Mouse (Mus musculus): ENCODE data around the gene Zfp648.

Zfp648 gene

GRCm38 (mm10) chr1:154220566-154220965 lies 19.6 kb downstream of the Zfp648 start:
- DNase-seq (ENCODE audit: low spot score): no peak

- no peak for DNase-seq (ENCODE audit: low spot score)
These were observed 22.8 kb downstream of the Zfp648 start for GRCm38 (mm10) chr1:154223807-154224207.

- no peak for DNase-seq (ENCODE audit: low spot score)
These were observed 31.6 kb downstream of the Zfp648 start for GRCm38 (mm10) chr1:154232594-154232993.

GRCm38 (mm10) chr1:154233033-154233432 lies 32.0 kb downstream of the Zfp648 start:
- DNase-seq (ENCODE audit: low spot score): no peak

- no peak for DNase-seq (ENCODE audit: low spot score)
These were observed 33.8 kb downstream of the Zfp648 start for GRCm38 (mm10) chr1:154234814-154235213.

- DNase-seq (ENCODE audit: low spot score): no peak
These were observed 37.9 kb downstream of the Zfp648 start for GRCm38 (mm10) chr1:154238876-154239275.

GRCm38 (mm10) chr1:154251186-154251585 lies 50.2 kb downstream of the Zfp648 start:
- no peak for DNase-seq (ENCODE audit: low spot score)

GRCm38 (mm10) chr1:154252739-154253138 lies 51.8 kb downstream of the Zfp648 start:
- DNase-seq (ENCODE audit: low spot score): no peak
